Mouse (Mus musculus): ENCODE measurements around the gene Slc35a1. TPM values are rescaled to one million over a fixed set of nuclear protein-coding genes. Genes with fewer than 3 reads are reported as not detected.

Gene Slc35a1
- polyA plus RNA-seq, 1 experiment from 2014 or later = 54.8 TPM

Other genes starting within 250 kb of the Slc35a1 start
- gene Akirin2, start 136.5 kb downstream of the Slc35a1 start, polyA plus RNA-seq (2015; fragmentation: Nextera tagmentation; extraction: Ambion mirVana) = 79.4 and 93.1 TPM in 2 replicates
- gene Orc3, start 72.5 kb downstream of the Slc35a1 start, polyA plus RNA-seq (2015; fragmentation: Nextera tagmentation; extraction: Ambion mirVana) = 99.1 and 104 TPM in 2 replicates
- gene Rars2, start 72.5 kb downstream of the Slc35a1 start, polyA plus RNA-seq (2015; fragmentation: Nextera tagmentation; extraction: Ambion mirVana) = 55.0 and 63.4 TPM in 2 replicates
- 0.99 and 1.8 TPM in 2 replicates for gene Cfap206, start 42.8 kb upstream of the Slc35a1 start, polyA plus RNA-seq (2015; fragmentation: Nextera tagmentation; extraction: Ambion mirVana)
- gene Gm136, start 68.8 kb upstream of the Slc35a1 start, polyA plus RNA-seq (2015; fragmentation: Nextera tagmentation; extraction: Ambion mirVana) = not detected in 2 replicates
- 43.3 and 50.3 TPM in 2 replicates for gene Smim8, start 91.0 kb upstream of the Slc35a1 start, polyA plus RNA-seq (2015; fragmentation: Nextera tagmentation; extraction: Ambion mirVana)
- gene Zfp292, start 195.5 kb upstream of the Slc35a1 start, polyA plus RNA-seq (2015; fragmentation: Nextera tagmentation; extraction: Ambion mirVana) = 36.6 and 41.5 TPM in 2 replicates
- gene Cga, start 206.3 kb upstream of the Slc35a1 start, polyA plus RNA-seq (2015; fragmentation: Nextera tagmentation; extraction: Ambion mirVana) = not detected in 2 replicates

All from forebrain, embryonic 16.5 days (tissue).